Mouse (Mus musculus) kidney, postnatal 4 days (tissue): ENCODE measurements around the gene Sorbs1.

ENCODE experiments used
- DNase-seq, 2 experiments: peaks; one replicate each; pipeline ENCODE4 v3.0.0; 2021; ENCODE audit warnings: mixed read lengths in 2 of 2

Sorbs1 gene

DNA sequence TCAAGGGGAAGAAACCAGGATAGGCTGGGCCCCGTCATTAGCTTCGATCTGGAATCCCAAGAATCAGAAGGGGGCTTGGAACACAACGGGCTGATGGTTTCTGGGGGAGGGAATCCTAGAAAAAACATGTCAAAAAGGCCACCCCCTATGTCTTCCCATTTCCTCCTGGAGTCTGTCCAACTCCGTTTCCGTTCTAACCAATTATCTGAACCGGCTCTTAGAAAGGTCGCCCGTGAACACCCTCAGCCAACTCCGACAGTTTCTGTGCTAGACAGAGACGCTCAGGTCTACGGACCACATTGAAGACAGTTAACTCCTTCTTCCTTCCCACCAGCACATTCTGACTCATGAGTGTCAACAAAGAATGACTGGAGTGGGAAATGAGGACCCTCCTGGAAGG is 107.8 kb downstream of the Sorbs1 start:
- DNase-seq = peak; percentile 44 to 62

DNA sequence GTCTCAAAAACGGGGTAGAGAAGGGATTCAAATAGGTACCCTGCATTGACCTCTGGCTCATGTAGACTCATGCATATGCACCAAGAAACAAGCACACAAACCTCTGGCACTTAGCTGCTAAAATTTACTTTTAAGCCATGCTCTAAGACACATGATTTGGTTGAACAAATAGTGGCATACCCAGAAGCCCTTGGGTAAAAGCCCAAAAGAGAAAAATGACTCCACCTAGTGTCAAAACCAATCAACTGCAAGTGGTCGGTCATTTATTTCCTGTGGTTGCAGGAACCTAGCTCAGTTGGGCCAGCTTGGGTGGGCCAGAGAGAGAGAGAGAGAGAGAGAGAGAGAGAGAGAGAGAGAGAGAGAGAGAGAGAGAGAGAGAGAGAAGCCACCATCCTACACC is 109.0 kb downstream of the Sorbs1 start:
- no peak for DNase-seq

DNA sequence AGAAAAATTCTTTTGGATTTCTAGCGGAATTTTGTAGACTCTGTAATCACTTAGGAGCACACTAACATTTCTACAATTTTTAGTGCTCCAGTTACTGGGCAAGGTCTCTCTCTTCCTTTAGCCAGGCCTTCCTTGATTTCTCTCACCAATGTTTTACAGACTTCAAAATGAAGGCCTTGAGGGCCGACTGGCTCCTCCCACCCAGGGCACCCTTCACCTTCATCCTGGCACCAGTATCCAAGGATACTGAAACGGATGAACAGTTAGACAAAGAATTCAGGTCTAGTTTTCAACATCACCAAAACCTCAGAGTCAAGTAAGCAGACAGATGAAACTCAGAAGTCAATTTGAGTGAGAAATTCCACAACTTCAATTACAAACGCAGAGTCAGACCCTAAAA is 109.6 kb downstream of the Sorbs1 start:
- DNase-seq = no peak

DNA sequence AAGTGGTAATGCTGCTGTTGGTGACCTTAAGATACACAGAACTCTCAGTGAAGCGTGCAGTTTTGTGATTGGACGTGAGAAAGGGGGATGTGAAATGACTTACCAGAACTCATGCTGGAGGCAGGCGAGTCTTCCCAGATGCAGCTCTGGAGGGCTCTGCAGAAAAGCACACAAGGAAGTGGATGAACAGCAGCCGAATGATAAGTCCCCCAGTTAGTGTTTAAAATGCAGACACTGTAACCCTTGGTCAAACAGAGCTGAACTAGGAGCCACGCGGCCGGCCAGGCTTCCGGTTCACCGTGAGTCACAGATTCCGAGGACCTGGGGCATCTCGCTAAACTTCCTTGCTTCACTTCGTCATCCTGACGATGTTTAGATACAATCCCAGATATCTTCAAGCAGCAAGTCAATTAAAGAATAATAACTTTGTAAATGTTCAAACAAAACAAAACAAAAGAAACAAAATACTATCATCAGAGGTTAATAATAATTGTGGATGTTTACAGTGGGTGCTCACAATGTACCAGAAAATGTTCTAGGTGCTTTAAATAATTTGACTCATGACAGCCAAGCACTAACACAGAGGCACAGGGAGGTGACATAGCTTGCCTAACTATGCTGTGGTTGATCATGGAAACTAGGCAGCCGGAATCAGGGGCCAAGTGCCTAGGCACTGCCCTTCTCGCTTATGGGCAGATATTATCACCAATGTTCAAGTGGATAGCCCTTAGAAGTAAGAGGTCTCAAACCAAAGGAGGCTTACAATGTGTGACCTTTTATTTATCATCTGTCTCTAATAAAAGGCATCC is 111.2 kb downstream of the Sorbs1 start:
- DNase-seq = peak in 1 of 2 experiments; percentile 61

DNA sequence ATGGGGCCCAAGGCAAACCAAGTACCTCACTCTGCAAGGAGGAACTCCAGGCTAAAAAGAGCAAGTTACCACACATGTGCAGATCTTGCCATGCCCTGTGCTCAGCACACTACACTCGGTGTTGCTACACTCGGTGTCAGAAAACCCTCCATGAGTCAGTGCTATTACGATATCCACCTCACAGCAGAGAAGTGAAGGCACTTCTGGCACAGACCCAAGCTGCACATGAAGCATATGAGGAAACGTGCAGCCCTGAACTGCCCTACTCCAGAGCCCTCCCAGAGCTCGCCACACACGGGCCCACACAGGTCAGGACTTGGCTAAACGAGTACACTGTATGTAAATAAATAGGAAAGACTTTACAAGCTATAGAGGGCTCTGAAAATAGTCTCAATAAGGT is 112.4 kb downstream of the Sorbs1 start:
- DNase-seq = peak; percentile 47 to 63

DNA sequence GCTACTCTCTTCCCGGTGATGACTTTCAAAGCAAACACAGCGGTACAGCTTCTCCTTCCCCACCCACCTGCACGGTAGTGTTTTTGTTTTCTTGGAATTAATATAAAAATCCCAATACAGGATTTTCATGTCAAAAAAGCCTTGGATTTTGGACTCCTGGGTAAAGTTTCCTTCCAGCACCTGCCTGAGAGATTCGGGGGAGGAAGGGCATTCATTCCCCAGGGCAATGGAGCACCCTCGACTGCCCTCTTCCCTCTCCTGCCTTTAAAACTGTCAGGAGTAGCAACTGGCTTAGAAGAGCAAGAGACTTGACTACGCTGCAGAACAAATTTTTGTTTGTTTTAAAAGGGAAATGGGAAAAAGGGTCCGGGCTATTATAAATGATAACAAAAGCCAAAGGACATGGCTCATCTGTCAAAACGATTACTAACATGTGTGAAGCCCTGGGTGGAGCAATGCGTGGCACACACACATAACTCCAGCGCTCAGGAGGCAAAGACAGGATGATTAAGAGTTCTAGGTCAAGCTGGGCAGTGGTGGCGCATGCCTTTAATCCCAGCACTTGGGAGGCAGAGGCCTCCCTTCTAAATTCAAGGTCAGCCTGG is 113.1 kb downstream of the Sorbs1 start:
- DNase-seq = peak in 1 of 2 experiments; percentile 21

DNA sequence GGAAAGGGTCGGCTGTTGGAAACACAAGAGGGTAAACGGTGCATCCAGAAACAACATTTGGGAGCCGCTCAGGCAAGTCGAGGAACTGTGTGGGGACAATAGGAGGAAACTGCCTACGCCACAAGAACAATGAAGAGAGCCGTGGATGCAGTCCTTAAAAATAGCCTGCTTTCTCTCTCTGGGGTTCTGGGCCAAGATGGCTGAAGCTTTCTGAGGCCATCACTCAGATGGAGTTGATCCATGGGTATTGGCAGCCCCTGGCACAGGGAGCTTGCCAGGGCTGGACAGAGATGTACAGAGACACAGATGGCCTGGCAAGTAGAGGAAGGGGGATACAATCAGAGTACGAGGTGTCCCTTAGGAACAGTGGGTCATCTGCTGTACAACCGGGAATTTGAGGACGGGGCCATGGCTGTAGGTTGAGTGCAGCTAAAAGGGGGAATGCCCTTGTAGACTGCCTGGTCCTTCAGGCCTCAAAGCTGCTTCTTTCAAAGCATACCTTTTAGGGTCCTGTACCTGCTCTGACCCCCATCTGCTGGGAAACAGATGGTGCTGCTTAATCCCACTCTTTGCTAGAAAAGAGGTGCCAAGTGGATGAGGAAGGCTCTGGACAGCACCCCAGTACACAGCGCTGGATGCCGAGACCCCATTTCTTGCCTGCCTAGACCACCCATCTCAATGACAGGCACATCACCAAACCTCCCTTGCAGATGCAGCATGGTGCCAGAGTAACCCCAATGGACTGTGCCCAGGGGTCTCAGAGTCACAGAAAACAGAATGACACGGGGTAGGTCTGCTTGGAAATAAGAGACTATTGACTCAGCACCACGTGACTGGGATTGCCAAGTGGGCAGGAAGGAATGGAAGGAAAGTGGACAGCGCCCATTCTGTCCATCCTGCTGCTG is 117.6 kb downstream of the Sorbs1 start:
- DNase-seq = no peak

DNA sequence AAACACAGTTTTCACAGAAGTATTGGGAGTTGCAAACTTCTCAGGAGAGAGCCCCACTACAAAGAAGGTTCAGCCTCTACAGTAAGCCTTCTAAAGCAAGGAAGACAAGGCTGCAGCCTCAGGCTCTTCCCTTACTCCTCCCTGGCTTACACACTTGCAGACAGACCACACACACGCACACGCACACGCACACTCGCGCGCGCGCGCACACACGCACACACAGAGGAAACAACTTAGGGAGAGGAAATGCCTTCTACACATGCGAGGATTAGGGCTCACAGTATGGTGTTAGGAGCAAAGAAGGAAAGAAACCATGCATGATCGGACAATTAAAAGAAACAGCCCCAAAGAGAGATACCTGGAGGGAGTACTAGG is 118.3 kb downstream of the Sorbs1 start:
- DNase-seq = peak in 1 of 2 experiments; percentile 28

DNA sequence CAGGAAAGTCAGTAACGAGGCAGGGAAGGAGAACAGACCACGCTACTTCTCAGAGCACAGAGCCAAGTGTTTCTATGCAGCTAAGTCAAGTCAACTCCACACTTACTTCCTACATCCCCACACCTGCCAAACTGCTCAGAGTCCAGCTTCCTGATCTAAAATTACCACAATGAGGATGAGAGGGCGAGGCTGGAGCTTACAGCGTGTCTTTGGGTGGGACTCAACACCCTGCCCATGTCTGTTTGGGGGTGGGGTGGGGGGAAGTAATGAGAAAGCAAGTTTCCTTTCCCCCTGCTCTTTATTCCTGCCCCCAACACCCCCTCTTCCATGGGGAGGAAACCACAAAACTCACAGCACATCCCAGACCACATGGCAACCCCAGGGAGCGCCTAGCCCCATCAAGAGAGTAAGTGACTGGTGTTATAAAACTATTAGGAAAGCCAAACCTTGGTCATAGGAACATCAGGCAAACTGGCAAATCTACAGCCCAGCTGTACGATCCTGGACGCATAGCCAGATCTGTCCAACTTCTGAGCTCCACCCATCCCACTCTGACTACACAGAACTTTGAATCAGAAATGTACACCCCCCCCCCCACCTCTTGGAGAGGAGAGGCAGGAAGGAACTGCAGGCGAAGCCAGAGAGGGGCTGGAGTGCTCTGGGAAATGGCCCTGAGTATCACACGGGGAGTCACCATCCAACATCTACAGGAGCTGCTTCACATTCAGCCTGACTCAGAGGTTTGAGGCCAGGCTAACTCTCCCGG is 118.8 kb downstream of the Sorbs1 start:
- peak; percentile 28 to 55 for DNase-seq

DNA sequence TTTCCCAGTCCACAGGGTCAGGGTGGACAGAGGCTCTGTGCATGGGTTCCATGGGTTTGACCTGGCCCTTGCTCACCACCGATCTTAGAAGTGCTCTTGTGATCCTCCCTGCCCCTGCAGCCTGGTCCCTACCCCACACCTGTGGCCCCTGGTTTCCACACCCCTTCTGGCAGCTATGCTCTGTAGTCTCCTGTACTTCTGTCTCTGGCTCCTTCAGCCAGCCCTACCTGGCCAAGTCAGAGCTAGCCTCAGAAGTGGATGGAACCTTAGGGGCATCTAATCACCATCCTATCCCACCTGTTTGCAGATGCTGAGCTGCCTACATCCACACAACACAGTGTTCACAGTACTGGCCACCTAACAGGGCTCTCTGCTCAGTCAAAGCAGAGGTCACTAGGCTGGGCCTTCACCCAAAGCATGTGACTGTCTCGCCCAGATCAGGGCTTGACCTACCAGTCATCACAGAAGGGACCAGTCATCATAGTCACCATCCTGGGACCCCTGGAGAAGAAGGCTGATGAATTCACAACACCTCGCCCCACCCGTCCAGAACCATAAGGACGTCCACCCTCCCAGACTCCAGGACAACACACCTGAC is 120.7 kb downstream of the Sorbs1 start:
- no peak for DNase-seq

DNA sequence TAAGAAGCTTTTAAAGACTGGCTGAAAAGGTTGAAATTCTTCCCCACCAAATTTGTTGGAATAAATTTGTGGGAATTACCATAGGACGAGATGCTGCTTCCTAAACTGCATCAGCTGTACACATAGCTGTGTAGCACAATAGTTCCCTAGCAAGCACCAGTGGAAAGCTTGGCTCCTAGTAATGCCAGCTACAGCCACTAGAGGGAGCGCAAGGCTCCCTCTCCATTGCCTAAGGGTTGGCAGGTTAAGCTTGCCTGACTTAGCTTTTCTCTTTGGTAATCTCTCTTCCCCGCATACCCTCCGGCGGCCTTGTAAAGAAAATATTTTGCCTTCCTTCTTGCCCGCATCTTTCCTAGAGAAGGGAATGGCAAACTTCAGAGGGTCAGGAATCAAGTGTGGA is 122.1 kb downstream of the Sorbs1 start:
- DNase-seq = peak; percentile 90

DNA sequence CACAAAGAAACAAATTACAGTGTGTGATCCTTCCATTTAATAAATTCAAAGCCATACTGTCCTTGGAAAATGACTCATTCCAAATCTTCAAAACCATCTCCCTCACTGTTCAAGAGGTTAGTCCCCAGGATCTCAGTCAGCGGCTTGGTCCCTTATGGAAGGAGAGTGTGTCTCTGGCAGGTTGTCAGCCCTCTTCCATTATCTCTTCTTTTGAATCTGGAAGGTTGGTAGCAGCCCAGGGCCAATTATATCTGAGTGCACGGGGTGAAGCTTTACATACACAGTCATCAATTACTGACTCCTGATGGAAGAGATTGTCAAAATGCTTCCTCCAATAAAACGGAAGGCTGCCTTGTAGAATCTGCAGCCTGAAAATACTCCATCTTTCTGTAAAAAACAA is 126.7 kb downstream of the Sorbs1 start:
- DNase-seq = no peak

DNA sequence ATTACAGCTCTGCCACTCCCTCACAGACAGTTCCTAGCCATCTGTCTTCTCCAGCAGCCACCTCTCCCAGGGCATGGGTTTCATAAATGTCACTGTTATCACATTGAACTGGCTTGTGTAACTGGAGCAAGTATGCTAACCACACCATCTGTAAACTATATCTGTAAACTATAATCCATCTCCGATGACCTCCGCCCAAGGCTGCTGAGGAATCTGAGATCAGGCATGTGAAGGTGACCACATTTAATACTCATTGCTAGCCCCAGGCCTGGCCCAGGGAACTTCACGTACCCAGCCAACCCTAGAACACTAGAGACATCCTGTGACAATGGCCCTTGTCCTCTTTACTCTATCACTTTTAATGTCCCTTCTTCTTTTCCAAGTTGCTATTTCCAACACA is 128.2 kb downstream of the Sorbs1 start:
- DNase-seq = no peak

DNA sequence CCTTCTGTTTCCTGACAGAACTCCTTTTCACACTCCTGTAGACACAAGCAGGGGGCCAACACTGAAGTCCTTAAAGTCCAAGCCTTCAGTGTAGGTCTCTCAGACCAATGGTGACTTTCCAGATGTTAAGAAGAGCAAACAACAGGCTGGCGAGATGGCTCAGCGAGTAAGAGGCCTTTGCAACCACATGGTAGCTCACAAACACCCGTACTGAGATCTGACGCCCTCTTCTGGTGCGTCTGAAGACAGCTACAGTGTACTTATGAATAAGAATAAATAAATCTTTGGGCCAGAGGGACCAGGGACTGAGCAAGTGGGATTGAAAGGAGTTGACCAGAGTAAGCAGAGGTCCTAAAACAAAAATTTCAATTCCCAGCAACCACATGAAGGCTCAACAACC is 129.6 kb downstream of the Sorbs1 start:
- peak in 1 of 2 experiments; percentile 46 for DNase-seq

DNA sequence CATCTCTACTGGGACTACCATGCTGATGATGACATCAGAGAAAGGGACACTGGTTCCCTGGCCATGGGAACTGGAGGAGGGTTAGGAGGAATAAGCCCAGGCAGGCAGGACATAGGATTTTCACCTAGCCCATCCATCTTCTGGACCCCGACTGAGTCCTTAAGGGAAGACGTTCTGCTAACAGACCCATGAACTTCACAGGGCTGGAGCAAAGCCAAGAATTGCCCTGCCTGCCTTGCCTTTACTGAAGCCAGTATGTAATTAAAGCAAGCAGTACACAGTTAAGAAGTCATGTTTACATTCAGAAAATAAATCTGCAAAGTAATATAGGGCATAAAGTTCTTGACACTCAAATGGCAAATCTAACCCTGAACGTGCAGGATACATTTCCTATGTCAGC is 132.9 kb downstream of the Sorbs1 start:
- DNase-seq = no peak

DNA sequence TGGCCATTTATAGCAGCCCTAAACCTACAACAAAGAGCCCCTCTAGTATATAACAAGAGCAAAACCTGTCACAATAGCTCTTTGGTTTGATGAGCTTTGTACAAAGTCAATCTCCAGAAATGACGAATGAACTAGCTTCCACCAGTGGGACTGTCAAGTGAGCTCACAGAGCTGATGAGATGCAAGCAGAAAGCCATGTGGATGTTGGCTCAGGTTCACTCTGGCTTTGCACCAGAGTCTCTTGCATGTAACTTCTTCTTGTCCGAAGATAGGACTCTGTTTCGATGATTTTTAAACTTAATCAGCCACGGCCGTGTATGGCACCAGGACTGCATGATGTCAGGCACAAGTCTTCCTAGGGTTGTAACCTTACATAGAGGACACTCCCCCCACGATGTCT is 133.6 kb downstream of the Sorbs1 start:
- no peak for DNase-seq

DNA sequence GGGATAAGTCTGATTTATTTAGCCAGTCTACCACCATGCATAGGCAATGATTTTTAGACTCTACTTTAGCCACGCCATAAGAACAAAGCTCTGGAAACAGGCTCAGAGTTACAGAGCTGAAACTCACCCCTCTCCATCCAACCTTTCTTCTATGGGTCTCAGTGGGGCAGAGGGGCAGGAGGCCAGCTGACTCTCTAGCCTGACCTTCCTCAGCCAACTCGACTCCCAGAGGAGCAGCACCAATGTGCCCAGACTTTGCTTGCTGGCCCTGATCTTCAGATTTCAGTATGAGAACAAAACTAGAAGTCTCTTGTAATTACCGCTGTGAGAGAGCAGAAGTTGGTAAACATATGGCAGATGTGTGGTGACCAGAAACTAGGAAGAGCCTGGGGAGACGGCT is 134.5 kb downstream of the Sorbs1 start:
- no peak for DNase-seq

DNA sequence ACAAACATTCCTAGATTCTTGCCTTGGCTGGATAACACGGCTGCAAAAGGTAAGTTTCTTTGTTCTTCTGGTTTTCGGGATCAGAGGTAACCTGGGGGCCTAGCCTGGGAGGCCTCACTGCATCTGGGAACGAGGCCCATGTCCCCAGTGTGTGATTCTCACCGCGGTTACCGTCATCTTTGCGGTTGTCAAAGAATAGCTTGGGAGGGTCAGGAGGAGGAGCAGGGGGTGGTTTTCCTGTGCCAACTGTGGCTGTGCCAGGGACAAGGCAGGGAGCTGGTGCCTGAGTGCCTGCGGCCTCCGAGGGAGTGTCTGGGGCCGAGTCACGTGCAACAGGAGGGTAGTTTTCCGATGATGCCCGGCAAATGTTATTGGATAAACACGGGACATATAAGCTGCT is 135.9 kb downstream of the Sorbs1 start:
- DNase-seq = no peak

DNA sequence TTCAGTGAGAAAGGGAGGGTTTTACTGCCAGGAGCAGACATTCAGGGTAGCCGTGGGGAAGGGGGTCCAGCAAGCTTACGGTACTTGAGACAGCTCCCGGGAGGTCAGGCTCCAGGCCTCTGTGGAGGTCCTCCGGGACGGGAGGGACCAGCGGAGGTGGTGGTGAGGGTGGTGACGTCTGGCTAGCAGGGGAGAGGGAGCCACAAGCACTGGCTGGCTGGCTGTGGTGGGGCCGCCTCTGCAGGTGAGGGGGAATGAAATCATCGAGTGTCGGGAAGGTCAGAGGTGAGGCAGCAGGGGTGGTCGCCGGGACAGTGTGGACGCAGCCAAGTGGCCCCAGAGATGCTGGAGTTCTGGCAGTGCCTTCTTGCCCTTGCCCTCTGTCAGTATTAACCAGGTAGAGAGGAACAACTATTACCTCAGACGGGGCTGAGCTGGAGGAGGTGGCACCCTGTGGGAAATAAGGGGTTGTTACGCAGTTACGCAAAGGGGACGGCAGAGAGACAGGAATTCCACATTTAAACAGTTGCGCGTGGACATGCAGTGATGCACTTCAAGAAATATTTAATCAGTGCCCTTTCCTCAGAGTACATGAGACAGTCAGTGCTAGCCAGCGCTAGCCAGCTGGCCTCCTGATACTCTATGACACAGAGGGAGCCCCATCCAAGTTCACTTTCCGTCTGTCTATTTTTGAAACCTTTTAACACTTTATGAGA is 136.9 kb downstream of the Sorbs1 start:
- DNase-seq = no peak

DNA sequence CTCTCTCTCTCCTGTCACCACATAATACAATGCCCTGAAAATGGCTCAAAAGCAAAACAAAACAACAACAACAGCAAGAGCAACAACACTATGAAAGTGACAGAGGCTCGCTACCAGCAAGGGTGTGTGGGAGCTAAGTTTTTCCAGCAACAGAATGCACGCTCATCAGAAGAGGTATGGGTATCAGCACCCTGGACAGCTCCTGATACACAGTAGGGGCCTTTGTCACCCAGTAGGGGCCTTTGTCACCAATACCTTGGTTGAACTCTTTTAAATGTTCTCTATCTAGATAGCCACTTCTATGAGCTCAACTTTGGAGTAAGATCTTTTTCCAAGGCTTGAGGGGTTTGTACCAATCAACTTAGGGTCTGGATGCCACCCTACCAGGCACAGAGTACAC is 138.9 kb downstream of the Sorbs1 start:
- no peak for DNase-seq

DNA sequence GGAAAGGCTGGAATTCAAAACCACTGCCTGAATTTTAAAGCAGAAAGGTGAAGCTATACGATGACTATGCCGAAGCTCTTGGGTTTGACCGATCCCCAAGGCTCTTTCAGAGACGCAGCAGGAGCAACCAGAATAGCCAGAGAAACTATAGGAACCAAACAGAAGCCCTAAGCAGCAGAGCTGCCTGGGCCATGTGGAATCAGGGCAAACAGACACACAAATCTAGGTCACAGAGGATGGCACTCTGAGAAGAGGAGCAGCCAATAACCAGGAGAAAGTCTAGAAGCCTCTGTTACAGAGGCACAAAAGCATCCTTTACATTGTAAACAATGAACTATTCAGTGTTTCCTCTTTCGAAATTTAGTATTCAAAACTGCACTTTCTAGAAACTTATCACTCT is 140.9 kb downstream of the Sorbs1 start:
- no peak for DNase-seq

DNA sequence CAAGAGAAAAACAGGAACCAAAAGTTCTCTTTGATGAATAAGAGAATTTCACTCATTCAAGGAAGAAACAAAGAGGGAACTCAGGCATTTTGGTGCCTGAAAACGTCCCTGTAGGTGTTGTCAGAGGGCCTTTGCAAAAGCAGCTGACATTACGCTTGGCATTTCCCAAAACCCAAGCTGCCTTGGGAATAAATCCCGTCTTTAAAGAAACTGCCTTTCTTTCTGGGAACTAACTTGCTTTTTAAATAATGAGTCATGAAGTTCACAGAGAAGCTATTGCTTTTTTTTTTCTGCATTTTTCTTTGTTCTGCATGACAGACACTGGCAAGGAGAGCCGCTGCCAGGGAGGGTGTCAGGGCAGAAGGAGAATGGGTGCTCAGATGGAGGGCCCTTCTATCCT is 141.7 kb downstream of the Sorbs1 start:
- DNase-seq = no peak
